Mouse (Mus musculus) embryonic stem cell, embryonic (primary cell): Measurements from ENCODE around the gene Gm45837.

Source experiments
- CTCF ChIA-PET, 4 experiments: fragments of 300-600 bp in 2 of 4; fragments of 350-600 bp in 2 of 4; sonication (Branson Sonifier 250); formaldehyde crosslinking; loops; one replicate each; lab custom pipeline; 2022; ENCODE audit warnings: inconsistent platforms in 2 of 4; lab: Charles Lee
- POLR2A ChIA-PET, 4 experiments: fragments of 300-600 bp in 2 of 4; fragments of 350-600 bp in 2 of 4; sonication (Branson Sonifier 250); formaldehyde crosslinking; loops; one replicate each; lab custom pipeline; 2022; ENCODE audit warnings: antibody characterized with exemption in 4 of 4, inconsistent platforms in 1 of 4; lab: Charles Lee

Gm45837 gene

DNA sequence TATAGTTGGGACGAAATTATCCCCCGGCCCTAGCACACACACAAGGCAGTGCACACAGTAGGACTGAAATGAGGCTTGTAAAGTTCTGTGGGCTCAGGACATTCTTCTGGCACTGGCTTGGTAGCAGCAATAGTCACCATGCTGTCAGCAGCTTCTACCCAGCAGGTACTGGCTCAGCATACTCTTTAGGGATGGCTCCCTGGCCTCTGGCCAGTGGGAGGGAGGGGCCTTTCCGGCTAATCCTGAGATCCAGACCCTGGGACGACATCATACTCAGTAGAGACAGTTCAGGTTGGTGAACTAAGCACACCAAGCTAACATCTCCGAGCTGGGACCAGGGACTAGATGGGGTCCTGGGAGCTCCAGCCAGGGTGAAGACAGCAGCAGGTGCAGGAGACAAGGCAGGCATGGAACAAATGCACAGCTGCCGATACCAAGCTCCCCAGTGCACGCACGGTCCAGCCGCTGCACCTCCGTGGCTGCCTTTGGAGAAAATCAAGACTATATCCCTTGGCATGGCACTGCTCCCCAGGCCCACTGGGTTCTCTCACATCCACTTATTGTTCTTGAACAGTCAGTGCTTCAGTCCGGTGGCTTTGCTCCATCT is 53.1 kb downstream of the Gm45837 start:
- POLR2A ChIA-PET = interaction anchor here in 1 of 4 experiments (0.7 kb wide), 1 partner anchor 9 kb away, joined by 3 read pairs; no protein-coding TSS in a partner anchor
- CTCF ChIA-PET = interaction anchor here in 2 of 4 experiments (0.6 to 1.1 kb wide), 2 partner anchors 31 to 38 kb away, joined by 3 read pairs; no protein-coding TSS in a partner anchor

DNA sequence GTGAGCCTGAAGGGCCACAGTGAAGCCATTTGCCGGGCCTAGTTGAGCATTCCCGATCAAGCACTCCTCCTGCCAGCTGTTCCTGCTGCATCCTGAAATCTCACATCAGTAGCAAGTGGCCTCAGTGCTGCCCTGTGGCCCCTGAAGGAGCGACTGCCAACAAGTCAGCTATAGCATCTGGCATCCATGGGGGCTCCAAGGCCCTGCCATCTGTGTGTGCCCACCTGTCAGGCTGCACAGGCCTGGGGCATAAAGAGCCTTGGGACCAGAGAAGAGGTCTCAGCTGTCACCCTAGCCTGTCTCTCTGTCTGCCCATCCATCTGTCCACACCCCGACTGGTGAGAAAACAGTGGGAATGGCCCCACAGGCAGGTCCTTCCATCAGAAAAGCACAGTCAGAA is 54.2 kb downstream of the Gm45837 start:
- ChIA-PET POLR2A (no interaction called here), CTCF (interaction anchor here in 1 of 4 experiments (0.6 kb wide), 1 partner anchor 66 kb away, joined by 3 read pairs; no protein-coding TSS in a partner anchor)

DNA sequence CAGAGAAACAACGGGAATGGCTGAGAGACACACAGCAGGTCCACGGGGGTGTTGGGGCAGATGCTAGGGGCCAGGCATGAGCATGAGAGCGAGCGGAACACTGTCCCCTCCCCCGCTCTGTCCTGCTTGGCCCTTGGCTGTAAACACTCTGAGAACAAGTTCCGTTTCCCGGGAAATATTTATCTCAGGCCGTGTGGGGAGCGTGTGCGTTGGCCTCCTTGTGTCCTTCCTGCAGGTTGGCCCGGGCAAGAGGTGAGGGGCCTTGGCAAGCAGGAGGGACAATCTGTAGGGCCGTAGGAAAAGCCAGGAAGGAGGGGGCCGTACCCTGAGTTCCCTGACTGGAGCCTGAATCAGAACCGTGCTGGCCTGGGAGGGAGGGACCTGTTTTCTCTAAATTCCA is 54.7 kb downstream of the Gm45837 start:
- ChIA-PET POLR2A (no interaction called here), CTCF (no interaction called here)

DNA sequence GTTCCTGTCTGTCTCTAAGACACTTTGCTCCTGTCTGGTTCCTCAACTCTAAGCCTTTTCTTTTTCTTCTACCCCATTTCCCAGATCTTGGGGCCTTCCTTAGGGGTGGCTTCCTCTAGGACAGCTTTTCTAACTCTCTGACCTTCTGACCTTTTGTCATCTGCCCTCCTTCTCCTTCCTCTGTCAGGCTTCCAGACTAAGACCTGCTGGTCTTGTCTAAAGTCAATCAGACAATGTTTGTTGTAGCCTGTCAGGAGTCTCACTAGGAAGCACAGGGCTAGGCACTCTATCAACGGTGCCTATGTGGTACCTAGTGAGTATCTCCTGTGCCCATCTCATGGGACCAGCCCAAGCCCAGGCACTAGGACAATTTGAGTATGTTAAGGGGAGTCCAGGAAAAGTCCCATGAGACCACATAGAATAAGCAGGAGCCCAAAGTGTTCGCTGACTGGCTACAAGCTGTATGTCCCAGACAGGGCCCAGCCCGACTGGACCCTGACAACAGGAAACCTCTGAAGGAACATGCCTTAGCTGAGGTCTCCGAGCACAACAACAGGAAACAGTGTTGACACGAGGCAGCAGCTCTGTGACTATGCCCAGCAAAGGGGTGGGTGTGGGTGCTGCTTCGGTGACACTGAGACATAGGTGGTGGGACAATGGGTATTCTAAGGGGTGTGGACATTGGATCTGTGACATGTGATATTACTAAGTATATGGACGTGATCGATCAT is 55.3 kb downstream of the Gm45837 start:
- CTCF ChIA-PET = no interaction called here
- POLR2A ChIA-PET = no interaction called here

DNA sequence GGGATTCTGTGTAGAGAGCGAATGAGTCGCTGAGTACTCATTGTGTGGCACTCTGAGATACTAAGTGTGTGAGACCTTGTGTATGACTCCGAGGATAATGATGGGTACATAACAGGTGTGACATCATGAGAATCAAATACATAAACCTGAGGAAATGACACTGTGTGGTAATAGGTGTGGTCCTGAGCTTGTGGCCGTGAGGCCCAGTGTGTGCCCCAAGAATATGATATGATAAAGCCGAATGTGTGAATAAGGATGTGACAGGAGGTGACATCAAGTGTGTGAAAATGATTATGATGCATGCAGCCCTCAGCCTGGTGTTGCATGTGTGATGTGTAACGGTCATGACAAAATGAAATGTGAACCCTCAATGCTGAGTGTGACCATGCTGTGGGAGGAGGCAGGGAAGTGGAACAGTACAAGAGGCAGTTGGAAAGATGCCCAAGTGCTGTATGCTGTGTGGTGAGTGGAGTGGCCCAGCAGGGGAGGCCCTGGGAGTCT is 55.9 kb downstream of the Gm45837 start:
- ChIA-PET POLR2A (no interaction called here), CTCF (no interaction called here)

DNA sequence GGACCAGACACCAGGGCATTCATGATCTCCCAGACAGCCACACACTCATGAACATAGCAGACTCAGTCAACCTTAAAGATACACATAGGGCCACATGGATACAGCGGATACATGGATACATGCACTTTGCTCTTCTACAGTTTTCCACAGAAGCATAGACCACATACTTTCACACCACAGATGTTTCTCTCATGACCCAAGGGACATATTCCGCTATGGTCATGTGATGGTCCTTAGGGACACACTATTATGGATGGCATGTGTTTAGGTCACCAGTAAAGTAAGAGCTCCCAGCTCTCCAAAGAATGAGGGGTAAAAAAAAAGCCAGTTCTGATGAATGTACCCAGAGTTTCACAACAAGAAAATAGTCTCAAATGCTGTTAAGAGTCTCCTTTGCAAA is 60.7 kb downstream of the Gm45837 start:
- CTCF ChIA-PET = interaction anchor here in 2 of 4 experiments (1.2 to 1.5 kb wide), 3 partner anchors 29 to 59 kb away, joined by 3 to 4 read pairs (median 4); no protein-coding TSS in a partner anchor
- POLR2A ChIA-PET = interaction anchor here in 2 of 4 experiments (0.8 kb wide), 2 partner anchors 10 to 159 kb away, joined by 3 read pairs; no protein-coding TSS in a partner anchor

DNA sequence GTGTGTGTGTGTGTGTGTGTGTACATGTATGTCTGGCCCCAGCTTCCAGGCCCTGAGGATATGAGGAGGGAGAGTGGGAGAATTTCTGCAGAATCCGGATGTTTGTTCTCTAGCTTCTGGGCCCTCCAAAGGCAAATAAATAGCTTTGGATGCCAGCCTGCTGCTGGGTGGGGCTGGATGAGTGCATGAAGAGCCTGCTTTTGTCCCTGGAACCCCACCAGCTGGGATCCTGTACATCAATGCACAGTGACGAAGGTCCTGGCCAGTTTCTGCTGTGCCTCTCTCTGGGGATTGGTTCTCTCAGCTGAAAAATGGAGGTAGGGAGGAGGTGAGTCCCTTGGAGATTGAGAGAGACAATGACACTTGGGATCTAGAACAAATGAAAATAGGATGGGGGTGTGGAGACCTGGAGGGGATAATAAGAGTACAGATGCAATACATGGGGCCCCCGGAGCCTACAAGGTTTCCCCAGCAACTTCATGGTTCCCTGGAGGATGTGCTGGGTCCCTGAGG is 61.3 kb downstream of the Gm45837 start:
- ChIA-PET CTCF (interaction anchor here in 3 of 4 experiments (0.6 to 1.5 kb wide), 4 partner anchors 22 to 59 kb away, joined by 3 to 4 read pairs (median 4); no protein-coding TSS in a partner anchor), POLR2A (interaction anchor here in 2 of 4 experiments (0.8 kb wide), 2 partner anchors 10 to 160 kb away, joined by 3 read pairs; no protein-coding TSS in a partner anchor)

DNA sequence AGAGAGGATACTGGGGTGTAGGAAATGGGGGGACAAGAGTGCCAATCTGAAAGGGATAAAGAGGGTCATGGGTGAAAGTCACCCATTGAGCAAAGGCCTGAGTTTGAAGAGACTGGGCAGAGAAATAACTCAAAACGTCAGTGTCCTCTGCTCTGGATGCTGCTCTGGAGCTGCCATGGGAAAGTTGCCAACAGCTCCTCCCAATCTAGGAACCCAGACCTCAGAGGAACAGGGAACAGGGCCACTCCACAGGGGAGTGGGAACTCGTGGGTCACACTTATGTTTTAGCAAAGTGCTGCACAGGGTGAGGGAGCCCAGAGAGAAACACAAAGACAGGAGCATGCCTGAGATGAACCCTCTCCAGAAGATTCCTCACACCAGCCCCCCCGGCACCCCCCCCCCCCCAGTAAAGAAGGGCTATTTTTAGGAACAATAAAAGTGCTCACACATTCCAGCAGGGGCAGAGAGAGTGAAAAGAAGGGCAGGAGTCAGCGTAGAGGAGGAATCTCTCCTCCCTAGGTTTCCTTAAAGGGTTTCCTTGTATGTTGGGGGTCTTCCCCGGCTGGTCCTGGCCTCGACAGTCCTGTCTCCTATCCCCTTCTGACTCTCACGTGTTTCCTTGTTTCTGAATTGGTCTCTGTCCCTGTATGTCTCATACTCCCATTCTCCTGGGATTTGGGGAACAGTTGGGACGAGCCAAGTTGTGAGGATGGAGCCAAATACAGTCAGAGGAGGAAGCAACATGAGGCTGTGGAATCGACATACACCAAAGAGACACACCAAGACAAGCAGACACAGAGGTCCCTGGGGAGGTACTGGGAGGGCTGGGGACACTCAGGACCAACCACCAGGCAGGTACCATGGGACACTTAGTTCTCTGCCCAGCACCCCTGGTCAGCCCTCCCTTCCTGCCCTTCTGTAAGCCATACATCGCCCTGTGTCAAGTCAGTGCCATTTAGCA is 62.2 kb downstream of the Gm45837 start:
- ChIA-PET POLR2A (no interaction called here), CTCF (interaction anchor here in 1 of 4 experiments (1.3 kb wide), 1 partner anchor 45 kb away, joined by 3 read pairs; no protein-coding TSS in a partner anchor)

DNA sequence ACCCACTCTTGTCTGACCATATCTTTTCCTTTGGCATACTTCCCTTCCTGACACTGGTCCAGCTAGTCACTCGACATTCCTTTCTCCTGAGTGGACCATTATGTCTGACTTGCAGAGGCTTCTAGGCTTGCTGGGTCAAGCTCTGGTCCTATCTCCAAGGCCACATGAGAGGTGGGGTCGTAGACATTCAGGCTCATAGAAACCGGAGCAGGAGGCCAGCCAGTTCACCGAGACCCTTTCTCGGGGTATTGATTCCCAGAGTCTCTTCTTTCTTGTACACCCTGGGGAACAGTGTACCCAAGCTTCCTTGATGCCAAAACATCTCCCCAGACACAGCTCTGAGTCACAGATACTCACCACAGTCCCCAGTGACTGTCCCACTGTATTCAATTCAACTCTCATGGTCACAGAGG is 63.7 kb downstream of the Gm45837 start:
- CTCF ChIA-PET = interaction anchor here in 1 of 4 experiments (2.6 kb wide), 1 partner anchor 62 kb away, joined by 9 read pairs; no protein-coding TSS in a partner anchor
- POLR2A ChIA-PET = no interaction called here

DNA sequence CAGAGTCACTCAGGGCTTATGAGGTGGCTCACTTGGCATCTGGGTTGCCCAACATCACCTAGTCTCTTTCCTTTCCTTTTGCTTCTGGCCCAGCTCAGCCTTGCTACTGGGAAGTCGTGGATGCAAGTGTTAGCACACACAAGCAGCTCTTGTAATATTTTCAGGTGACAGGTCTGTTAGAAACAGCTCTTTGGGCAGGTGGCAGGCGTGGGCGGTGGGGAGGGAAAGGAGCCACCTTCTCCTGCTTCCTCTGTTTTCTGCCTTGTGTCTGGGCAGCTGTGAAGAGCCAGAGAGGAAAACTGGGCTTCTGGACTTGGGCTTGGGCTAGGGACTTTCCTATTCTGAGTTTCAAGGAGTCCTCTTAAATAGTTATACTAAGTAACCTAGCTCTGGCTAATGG is 65.3 kb downstream of the Gm45837 start:
- CTCF ChIA-PET = interaction anchor here in 1 of 4 experiments (2.6 kb wide), 1 partner anchor 63 kb away, joined by 9 read pairs; no protein-coding TSS in a partner anchor
- POLR2A ChIA-PET = no interaction called here

DNA sequence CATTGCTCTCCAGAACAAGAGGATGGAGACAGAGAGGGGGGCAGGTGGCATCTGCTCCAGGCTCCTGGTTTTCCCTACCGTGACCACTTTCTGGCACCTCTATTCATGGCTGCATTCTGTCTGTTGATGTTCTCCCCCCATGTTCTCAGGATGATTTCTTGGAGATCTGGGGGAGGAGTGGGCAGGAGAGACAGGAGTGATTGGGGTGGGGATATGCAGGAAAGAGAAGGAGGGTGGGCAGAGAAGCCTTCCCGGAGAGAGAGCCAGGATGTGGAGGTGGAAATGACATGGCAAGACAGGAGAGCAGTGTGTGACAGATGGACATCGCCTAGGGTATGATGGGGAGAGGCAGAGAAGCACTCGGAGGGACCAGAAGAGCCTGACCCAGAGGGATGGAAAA is 65.8 kb downstream of the Gm45837 start:
- ChIA-PET POLR2A (no interaction called here), CTCF (interaction anchor here in 1 of 4 experiments (2.6 kb wide), 1 partner anchor 64 kb away, joined by 9 read pairs; no protein-coding TSS in a partner anchor)

DNA sequence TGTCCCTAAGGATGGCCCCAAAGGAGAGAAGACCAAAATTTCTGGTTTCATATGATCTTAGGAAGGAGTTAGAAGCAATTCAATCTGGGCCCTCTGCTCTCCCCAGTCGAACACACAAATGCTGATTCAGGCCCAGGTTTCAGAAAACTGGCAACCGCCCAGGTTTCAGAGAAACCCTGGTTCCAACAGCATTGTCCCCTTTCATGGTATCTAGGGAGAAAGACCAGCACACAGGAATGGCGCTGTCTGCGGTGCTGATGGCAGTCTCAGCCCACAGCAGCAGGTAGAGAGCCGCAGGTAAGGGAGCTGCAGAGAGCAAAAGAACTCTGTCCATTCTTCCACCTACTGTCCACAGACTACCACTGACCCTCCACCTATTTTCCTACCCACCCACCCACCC is 66.5 kb downstream of the Gm45837 start:
- CTCF ChIA-PET = interaction anchor here in 1 of 4 experiments (0.9 kb wide), 1 partner anchor 143 kb away, joined by 4 read pairs; no protein-coding TSS in a partner anchor
- POLR2A ChIA-PET = no interaction called here

DNA sequence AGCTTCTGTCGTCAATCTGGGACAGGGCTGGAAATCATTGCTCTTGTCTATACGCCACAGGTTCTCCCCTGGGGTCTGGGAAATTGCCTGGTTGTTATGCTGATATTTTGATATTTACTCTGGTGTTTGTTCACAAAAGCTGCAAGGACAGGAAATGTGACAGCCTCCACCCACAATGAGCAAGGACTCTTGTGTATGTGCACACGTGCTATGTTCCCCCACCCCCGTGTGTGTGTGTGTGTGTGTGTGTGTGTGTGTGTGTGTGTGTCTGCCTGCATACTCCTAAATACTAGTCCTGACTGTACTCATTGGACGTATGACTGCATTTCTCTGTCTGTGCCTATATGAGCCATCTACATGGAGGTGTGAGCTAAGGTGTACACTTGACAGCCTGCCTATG is 67.4 kb downstream of the Gm45837 start:
- ChIA-PET POLR2A (interaction anchor here in 2 of 4 experiments (0.7 to 0.9 kb wide), 2 partner anchors 45 to 143 kb away, joined by 3 to 5 read pairs; no protein-coding TSS in a partner anchor), CTCF (interaction anchor here in 3 of 4 experiments (0.6 to 1.3 kb wide), 3 partner anchors 25 to 429 kb away, joined by 3 to 4 read pairs (median 3); no protein-coding TSS in a partner anchor)

DNA sequence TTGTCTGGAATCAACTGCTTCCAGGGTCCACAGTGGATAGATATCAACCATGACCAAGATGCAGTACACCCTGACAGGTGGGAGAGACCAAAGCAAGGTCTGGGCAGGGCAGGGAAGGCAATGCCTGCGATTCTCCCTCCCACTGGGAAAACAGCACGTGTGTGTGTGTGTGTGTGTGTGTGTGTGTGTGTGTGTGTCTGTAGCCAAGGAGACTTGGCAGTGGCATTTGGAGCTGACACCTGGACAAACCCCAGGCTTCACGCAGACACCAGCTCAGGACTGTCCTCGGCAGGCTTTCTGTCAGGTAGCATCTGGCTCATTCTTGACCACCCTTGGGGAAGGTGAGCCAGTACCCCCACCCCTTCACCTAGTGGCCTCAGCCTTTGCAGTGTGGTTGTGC is 69.2 kb downstream of the Gm45837 start:
- CTCF ChIA-PET = interaction anchor here in 2 of 4 experiments (0.6 to 2.0 kb wide), 6 partner anchors 23 to 442 kb away, joined by 3 to 7 read pairs (median 3); no protein-coding TSS in a partner anchor

DNA sequence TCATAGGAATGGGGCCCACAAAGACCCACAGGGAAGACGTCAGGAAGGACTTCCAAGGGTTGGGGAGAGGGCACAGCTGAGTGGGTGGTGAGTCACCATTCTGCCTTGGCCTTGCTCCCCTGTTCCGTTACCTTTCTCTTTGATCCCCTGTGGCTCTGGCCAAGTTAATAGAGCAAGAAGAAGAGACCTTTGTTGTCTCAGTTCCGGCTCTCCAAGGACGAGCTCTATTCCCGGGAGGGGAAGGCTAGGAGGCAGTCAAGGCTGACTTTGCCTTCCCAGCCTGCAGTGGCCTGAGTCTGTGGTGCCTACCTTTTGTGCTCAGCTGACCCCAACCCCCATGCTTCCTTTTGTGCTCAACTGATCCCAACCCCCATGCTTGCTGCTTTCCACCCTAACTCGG is 70.0 kb downstream of the Gm45837 start:
- ChIA-PET CTCF (interaction anchor here in 3 of 4 experiments (1.0 to 2.0 kb wide), 5 partner anchors 22 to 68 kb away, joined by 3 to 7 read pairs (median 4); no protein-coding TSS in a partner anchor), POLR2A (interaction anchor here in 1 of 4 experiments (0.6 kb wide), 1 partner anchor 246 kb away, joined by 4 read pairs; no protein-coding TSS in a partner anchor)

More for the DNA sequence above, 69.2 kb downstream of the Gm45837 start:
- POLR2A ChIA-PET = interaction anchor here in 1 of 4 experiments (0.6 to 0.9 kb wide), 2 partner anchors 11 to 112 kb away, joined by 3 to 4 read pairs; no protein-coding TSS in a partner anchor

DNA sequence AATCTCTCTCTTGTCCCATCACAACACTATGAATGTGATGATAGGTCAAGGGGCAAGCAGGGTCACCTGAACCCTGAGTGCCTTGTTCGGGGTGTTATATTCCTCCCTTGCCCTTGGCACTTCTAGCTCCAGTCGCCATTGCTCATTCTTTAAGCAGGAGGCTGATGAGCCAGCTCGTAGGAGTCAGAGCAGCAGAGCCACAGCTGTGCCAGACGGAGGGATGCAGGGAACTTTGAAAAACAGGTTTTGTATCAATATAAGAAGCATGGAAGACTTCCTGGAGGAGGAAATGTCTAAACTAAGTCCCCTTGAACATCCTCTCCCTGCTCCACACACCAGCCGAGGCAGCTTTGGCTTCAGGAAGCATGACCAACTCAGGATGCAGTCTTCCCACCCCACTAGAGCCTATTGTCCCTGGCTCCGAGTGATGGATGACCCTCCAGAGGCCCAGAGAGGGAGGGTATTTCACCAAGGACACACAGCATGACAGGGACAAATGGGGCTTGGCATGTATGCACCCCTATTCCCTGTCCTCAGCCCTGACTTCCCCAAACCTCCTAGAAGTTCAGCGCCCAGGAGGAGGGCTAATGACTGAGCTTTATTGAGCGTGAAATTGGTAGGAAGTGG is 71.3 kb downstream of the Gm45837 start:
- CTCF ChIA-PET = interaction anchor here in 2 of 4 experiments (0.7 to 2.0 kb wide), 3 partner anchors 21 to 69 kb away, joined by 3 to 5 read pairs (median 5); no protein-coding TSS in a partner anchor

More for the DNA sequence above, 71.3 kb downstream of the Gm45837 start:
- POLR2A ChIA-PET = interaction anchor here in 1 of 4 experiments (0.5 kb wide), 1 partner anchor 512 kb away, joined by 3 read pairs; no protein-coding TSS in a partner anchor
